Mouse (Mus musculus) E14TG2a.4 (cell line): ENCODE results near the gene Npb.

ENCODE experiments used
- CTCF ChIP-seq: conservative IDR thresholded peaks from 2 replicates; pipeline ENCODE4 v1.5.1; 2014; ENCODE audit warnings: low read length
- NANOG ChIP-seq: IDR thresholded peaks from 2 replicates; pipeline ENCODE4 v1.6.1; 2014; ENCODE audit warnings: borderline replicate concordance, low read length, mixed read lengths
- POU5F1 ChIP-seq: IDR thresholded peaks from 2 replicates; pipeline ENCODE4 v1.6.1; 2014; ENCODE audit warnings: low read length, borderline replicate concordance

GRCm38 (mm10) chr11:120568324-120568723 is 40.0 kb upstream of the Npb start:
- TF ChIP-seq CTCF (no peak), POU5F1 (no peak), NANOG (no peak)
